Mouse (Mus musculus) heart, postnatal 36 days (tissue): ENCODE measurements at regions not wholly inside any gene's neighbourhood (a gene's known extent, or its start where the extent isn't known, plus 50 kb on each side); places are given as distances from the start of the nearest gene placed in this dataset.

Source experiments
- DNase-seq, 2 experiments: peaks; one replicate each; pipeline ENCODE4 v3.0.0; 2021 to 2022
- intact Hi-C: fragments of 180-260 bp; cut with DNase I; formaldehyde crosslinking; loops from one replicate; pipeline ENCODE4 v1.15.1; 2025

DNA sequence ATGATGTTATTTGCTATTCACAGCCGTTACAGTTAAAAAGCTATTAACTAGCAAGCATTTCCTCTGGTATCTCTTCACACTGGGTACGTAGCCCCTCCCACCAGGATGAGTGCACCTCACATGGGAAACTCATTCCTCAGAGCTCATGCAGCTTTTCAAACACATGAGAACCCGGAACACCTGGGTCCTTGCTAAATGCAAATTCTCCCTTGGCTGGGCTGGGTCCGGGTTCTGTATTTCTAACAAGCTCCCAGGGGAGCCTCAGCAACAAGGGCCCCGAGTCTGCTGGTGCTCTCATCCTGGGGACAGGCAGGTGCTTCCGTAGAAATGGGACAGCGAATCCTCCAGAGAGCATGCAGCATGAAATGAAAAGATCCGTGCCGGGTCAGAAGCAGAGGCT lies 106.7 kb downstream of the Tle3 start:
- no peak for DNase-seq
- intact Hi-C loops, result no loop called here

- DNase-seq, result no peak
- intact Hi-C loops, result no loop called here
These were observed 104.2 kb downstream of the Tle3 start for GRCm38 (mm10) chr9:61476351-61476750.

- intact Hi-C loops, result no loop called here
- no peak for DNase-seq
These were observed 98.8 kb downstream of the Tle3 start for GRCm38 (mm10) chr9:61470815-61471505.

DNA sequence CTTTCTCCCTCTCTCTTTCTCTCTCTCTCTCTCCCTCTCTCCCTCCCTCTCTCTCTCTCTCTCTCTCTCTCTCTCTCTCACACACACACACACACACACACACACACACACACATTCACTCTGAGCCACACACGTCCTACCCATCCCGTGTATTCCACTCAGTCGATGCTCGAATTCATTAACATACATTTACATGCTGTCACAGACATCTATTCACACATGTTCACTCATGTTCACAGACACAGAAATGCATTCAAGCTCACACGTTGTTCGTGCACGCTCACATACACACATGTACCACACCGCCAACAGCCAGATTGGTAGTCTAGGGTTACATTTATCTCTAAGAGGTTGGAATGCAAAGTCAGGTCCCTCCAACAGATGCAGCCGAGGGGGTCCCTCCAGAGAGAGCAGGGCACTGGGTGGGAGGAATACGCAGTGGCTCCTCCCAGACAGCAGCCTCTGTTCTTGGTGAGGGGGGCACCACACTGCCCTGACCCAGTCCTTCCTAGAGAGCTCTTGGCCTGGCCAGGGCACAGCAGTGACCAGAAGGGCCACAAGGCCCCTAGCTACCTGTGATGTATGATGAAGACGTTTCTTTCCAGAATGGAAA lies 96.8 kb downstream of the Tle3 start:
- DNase-seq, result no peak
- intact Hi-C loops, result no loop called here

GRCm38 (mm10) chr9:61468368-61468848 lies 96.2 kb downstream of the Tle3 start:
- DNase-seq, result no peak
- intact Hi-C loops, result no loop called here
